Mouse (Mus musculus) WW6 (cell line): ENCODE data around the gene Rap1gap2.

Experiments used
- DNase-seq: peaks from one replicate; pipeline ENCODE4 v3.0.0-alpha.2; 2013; ENCODE audit warnings: low read depth, low spot score

The Rap1gap2 gene

DNA sequence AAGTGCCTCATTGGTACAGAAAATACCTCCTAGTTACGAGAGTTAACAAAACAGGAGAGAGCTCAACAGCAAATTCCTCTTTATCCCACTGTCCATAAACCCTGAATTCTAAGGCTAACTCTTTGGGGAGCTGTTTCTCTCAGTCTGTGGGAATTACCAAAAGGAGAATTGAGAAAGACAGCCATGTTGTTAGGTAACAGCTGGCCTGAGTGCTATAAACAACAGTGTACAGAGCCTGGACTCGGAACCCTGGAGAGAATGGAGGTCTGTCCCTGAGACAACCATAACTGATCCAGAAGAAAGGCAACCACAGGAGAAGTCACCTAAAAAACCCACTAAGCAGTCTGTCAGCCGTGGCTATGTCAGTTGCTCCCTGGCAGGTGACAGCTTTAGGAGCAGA, 198.3 kb downstream of the Rap1gap2 start:
- no peak for DNase-seq

DNA sequence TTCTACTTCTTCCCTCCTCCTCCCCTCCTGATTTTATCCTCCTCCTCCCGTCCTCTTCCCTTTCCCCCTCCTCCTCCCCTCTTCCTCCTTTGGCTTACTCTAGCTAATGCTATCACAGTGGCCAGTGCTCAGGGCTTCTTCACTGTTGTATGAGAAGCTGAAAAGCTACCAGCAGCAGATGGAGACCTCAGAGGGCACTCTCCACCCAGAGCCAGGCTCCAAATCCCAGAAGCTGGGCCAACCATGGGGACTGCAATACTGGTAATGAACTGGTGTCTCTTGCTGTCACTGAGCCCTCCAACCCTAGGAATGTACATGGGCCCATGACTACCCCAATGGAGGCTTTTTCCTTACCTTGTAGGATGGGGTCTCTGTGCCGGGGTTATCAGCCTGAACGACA, 198.8 kb downstream of the Rap1gap2 start:
- DNase-seq, result no peak

DNA sequence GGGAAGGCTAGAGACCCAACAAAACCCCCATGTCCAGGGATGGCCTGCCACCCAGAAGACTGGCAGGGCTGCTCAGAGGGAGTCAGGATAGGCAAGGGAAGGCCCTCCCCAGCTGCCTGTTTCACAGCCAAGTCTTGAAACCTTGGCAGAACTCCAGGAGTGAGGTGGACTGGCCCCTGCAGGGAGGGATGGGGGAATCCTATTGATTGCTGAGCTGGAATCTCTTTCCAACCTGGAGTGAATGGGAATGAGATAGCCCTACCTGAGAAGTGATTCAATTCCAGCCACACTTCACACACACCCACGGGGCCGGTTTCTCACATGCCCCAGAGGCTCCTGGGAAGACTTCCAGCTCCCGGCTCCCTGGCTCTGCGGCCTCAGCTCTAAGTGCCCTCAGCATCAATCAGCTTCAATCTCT, 200.9 kb downstream of the Rap1gap2 start:
- DNase-seq, result no peak

DNA sequence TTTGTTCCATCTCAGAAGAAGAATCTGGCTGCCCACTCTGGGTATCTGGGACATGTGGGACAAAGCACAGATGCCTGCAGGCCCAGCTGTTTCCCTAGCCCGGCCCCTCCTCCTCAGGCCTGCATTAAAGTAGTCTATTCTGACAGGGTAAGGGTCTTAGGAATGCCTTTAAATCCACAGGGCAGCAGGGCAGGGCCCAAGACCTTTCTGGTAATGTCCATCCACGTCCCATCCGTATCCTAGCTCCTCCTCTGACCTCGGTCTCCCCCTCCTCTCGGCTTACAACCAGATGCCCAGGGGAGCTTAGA, 201.3 kb downstream of the Rap1gap2 start:
- no peak for DNase-seq

DNA sequence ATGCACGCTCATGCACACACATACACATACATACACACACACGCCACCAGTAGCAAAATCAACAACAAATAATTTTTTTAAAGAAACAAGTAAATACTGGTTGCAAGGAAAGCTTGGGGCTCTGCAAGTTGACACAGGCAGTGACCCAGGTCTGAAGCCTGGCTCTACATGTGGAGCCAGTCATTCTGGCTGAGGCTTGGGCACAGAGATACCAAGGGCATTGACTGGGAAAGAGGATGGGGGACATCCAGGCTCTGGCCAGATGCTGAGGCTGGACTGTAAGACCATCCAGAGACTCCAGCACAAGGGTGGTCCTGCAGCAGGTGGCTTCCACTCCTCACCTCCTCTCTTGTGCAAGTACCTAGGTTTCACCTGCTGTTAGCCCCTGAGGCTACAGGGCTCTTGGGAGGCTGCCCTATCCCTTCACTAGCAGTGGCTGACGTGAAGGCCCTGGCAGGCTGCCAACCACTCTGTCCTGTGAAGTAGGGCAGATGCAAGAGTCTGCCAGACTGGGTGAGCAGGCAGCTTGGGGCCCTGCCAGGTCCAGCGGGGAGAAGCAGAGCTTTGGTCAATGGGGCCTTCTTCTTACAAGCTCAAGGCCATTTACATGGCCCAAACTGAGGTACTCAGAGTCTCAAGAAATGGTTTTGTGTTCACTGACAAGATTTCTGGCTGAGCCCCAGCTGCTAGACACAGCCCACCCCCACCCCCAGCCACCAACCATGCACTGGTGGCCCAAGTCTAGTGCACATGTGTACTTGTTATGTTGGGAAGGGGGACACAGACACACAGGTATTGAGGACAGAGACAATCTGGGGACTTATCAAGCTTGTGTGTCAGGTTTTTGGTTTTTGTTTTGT, 201.9 kb downstream of the Rap1gap2 start:
- no peak for DNase-seq

DNA sequence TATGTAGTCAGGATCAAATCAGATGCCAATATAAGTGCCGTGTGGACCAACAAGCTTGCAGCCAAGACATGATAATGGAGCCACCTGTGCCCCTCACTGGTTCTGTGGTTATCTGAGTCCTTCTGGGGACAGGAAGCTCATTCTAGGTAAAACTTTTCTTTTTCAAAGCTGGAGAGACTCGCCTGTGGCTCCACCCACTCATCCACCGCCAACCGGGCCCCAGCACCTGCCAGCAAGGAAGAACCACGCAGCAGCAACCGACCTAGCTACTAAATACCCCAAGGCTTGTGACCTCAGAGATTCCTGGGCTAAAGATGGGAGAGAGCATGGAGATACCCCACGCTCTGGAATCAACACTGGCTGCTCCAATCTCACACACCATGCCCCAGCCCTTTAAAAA, 205.5 kb downstream of the Rap1gap2 start:
- DNase-seq, result no peak

DNA sequence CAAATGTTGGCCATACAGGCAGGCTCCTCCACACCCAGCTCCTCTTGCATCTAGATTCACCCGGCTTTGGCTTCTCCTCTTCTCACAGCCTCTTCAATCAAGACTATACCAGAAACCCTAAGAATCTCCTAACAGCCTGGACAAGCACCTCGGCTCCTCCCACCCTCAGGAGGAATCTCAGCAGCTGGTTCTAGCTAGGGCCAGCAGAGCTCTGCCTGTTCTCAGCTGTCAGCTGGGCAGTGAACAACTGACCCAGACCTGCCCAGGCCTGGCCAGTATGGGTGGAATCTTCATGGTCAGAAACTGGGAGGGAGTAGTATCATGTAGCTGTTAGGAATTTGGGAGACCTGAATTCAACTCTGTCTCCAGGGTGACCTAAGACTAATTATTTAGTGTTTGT, 206.5 kb downstream of the Rap1gap2 start:
- no peak for DNase-seq

DNA sequence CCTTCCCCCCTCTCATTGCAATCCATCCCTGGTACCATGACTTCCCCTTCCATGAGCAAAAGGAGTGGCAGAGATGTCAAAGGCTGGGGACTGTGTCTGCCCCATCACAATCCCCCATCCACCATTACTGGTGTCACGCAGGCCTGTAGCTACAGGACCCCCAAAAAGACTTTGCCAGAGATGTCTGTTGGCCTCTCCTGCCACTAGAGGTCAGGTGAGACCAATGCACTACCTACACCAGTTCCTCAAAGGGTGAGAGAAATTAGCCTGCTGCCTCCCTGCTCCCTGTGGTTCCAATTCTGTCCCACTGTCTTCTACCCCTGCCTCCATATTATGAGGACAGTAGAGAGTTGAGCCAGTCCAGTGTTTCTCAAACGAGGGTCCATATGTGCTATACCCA, 208.6 kb downstream of the Rap1gap2 start:
- DNase-seq, result no peak

DNA sequence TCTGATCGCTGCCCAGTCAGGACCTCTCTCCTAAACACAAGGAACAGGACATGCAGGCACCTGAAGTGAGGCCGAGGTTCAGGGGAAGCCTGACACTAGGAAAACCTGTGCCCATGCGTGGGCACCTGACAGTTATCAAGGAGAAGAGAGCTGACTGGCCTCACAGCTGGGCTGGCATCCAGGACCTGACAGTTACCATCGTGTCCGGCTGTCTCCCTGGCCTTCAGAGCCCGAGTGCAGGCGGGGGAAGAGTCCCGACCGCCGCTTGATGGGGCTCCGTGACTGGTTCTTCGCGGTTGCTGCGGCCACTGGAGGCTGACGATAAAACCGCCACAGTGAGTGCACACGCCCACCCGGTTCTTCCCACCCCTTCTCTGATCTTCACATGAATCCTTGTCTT, 215.1 kb downstream of the Rap1gap2 start:
- DNase-seq, result no peak

DNA sequence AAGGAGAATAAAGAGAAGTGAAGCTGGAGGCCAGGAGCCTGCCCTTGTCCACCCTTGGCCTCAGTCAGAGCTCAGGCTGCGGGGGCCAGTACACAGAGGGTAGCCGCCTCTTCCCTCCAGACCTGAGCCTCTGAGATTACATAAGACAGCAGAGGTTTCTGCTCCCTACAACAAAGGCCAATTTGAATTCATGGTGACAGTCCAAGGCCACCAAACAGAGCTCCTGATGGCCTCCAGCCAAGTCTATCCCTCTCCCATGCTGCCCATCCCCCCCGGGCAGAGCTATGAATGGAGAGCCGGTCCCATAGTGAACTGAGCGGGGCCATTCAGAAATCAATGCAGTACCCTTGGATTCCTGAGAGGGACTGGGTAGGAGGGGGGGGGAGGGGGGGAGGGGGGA, 217.2 kb downstream of the Rap1gap2 start:
- DNase-seq, result no peak

DNA sequence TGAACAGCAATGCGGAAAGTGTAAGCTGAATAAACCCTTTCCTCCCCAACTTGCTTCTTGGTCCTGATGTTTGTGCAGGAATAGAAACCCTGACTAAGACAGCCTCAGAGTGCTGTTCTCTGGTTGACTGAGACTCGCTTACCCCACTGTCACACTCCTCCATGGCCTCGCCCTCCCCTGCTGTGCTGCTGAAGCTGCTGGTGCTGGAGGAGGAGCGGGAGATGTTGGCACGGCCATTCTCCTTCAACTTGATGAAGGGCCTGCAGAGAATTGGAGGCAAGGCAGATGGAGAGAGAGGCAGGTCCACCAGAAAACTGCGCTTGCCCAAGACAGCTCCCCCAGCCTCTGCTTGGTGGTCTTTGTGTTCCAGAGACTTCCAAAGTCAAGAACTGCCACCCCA, 217.8 kb downstream of the Rap1gap2 start:
- no peak for DNase-seq

DNA sequence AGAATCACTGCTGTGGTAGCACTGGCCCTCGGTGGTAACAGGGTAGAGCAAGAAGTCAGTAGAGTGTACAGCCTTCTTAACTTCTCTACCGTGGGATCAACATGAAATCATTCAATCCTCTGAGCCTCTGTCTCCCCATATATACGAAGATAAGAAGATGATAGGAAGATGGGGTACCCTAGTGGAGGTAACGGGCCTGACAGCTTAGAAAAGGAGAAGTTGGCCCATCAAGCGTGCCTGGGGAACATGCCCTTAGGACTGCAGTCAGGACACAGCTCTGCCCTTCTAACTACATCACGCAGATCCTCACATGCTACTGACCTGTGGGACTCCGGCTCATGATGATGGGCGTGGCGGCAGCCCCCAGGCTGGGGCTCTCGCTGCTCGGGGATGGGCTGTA, 218.8 kb downstream of the Rap1gap2 start:
- DNase-seq, result no peak

DNA sequence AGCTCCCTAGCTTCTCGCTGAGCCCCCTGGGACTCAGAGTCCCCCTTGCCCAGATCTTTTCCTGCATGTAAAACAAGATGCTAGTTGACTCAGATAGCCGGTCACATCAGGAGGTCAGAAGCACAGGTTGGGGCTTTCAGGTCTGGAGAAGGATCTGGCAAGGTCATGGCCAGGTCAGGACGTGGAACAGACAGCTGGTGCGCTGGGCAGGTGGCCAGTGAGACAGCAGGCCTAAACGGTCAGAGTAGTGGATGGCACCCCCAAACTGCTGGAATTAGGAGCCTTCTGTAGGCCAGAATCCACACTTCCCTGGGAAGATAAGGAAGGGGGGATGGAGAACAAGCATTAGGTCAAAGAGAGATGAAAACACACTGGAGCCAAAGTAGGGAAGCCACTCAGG, 223.5 kb downstream of the Rap1gap2 start:
- DNase-seq, result no peak

DNA sequence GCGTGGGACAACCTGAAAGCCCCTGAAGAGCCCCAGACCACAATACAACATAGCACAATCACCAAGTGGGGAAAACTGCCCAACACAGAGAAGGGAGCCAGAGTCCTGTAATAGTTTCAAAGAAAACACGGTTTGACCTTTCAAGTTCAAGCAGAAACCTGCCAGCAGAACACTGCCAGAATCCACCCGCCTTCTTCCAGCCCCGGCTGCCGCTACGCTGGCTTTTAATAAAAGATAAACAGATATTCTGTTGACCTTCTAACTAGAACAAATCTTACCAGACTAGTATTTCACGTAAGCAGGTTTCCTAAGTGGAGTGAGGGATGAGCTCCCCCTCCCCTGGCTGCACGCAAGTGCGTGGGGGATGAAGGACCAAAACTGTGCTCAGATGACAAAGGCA, 225.0 kb downstream of the Rap1gap2 start:
- DNase-seq, result no peak

DNA sequence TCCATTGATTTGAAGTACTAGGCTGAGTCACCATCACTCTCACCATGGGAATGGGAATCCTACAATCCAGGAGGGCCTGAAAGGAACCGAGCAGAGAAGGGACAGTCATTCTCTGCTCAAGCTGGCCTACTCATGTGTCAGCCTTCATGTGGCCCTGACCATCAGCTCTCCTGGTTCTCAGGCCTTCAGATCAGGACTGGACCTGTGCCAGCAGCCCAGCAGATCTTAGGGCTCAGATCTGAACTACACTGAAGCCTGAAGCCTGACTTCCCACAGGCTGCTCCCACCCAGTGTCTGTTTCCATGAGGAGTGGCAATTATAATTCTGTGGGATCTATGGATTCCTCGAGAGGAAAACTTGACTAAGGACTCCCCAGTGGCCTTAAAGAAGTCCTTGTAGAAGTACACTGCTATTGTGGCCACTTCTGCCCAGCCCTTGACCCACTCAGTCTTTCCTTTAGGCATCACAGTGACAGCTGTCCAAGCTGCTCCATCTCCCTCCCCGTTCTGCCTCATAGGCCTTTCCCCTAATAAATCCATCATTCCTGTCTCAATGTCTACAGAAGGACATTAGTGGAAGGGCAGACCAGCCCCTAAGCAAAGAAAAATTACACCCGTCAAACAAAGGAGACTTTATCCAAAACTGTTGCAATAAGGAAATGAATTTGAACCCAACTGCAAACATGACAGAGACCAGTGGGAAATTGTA, 231.4 kb downstream of the Rap1gap2 start:
- DNase-seq, result no peak

DNA sequence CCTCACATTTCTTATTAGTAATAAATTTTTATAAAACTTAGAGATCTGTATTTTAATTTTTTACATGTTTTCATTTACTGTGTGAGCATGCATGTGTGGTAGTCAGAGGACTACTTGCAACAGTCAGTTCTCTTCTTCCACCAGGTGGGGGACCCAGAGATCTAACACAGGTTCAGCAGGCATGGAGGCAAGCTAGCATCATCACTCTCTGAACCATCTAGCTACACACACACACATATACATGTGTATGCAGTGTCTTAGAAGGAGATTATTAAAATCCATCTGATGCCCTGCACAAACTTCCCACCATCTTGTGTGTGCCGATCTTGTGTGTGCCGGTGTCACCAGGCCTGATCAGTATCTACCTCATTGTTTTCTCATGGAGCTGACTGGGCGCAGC, 233.9 kb downstream of the Rap1gap2 start:
- peak; percentile 24 for DNase-seq

DNA sequence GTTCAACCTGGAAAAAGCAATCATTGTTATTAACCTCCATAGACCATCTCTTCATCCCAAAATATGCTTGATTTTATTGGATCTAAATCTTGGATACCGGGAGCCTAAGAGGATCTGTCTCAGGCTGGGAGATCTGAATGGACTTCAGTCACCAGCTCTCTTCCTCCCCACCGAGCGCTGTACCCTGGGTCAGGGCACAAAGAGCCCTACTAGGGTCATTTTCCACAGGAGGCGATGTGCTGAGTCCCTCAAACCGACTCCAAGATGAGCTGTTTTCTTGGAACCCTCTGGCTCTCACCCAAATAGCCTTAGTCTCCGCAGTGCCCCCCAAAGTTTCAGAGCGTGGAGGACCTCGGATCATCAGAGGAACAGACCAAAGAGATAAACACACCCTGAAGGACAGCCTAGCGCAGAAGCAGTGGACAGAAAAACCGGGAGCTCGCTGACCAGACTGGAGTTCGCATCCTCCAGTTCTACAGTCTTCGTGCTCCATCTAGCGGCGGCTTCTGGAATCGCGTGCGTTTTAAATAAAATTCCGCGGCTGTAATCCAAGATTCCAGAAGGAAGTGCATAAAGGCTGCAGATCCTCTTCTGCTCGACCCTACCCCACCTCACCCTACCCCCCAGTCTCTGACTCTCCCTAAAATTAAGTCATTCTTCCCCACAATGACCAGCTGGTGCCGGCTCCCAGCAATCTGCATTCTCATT, 239.2 kb downstream of the Rap1gap2 start:
- DNase-seq, result peak; percentile 39

DNA sequence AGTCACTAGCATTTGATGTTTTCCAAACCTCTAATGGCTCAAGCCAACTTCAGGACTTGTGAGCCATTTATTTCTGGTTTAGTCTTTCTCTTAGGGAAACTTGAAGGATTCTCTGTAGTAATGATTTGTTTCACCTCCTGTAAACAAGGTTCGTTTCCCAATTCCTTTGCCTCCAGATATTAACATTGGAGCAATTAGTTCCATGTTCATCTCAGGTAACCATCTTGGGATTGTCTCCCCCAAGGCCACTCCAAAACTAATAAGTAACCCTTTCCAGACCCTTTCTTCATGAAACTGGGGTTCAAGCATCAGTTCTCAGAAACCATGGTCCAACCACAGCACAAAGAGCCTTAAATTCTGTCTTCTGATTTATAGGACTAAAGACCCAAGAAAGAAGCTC, 248.9 kb downstream of the Rap1gap2 start, which contains the start of gene Olfr412:
TSS of gene Olfr412 (plus strand) at position 301 of the 400 bp plus-strand sequence.
- DNase-seq, result no peak

DNA sequence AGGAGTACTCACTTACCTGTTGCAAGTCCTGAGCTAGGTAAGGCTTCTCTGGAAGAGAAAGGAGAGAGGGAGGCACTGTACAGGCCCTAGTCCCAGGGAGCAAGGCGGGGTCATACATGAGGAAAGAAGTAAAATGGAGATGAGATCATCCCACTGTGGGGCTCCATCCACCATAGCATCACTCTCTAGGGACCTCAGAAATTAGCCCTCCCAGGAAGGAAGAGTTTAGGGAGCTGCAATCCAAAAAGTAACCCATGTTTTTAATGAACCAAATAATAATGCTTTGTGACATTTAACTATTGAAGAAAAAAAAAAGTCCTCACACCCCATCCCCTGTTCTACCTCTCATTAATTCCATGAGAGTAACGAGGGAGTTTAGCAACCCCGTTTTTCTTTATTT, 258.2 kb downstream of the Rap1gap2 start, which contains the start of gene Olfr411:
TSS of gene Olfr411 (minus strand) at position 101 of the 400 bp plus-strand sequence.
- no peak for DNase-seq

DNA sequence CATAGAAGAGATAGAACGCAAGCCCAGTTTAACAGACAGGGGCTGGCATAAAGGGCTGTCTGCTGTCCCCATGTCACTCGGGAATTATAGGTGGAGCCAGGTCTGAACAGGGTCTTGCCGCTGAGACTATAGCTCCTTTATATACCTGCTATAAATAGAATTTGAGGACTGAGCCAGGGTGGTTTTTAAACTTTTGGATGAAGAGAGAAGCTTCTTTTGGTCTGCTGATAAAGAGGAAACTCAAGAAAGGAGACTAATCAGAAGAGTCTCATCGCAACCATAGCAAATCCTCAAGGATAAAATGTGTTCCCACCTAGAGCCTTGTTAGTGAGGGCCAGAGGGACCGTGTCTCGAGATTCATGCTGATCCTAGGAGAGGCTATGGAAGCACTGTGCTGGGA, 272.8 kb downstream of the Rap1gap2 start, which contains the start of gene Olfr410:
TSS of gene Olfr410 (minus strand) at position 101 of the 400 bp plus-strand sequence.
- DNase-seq, result no peak
